Mouse (Mus musculus): ENCODE measurements at regions not wholly inside any gene's neighbourhood (a gene's known extent, or its start where the extent isn't known, plus 50 kb on each side); places are given as distances from the start of the nearest gene placed in this dataset.

DNA sequence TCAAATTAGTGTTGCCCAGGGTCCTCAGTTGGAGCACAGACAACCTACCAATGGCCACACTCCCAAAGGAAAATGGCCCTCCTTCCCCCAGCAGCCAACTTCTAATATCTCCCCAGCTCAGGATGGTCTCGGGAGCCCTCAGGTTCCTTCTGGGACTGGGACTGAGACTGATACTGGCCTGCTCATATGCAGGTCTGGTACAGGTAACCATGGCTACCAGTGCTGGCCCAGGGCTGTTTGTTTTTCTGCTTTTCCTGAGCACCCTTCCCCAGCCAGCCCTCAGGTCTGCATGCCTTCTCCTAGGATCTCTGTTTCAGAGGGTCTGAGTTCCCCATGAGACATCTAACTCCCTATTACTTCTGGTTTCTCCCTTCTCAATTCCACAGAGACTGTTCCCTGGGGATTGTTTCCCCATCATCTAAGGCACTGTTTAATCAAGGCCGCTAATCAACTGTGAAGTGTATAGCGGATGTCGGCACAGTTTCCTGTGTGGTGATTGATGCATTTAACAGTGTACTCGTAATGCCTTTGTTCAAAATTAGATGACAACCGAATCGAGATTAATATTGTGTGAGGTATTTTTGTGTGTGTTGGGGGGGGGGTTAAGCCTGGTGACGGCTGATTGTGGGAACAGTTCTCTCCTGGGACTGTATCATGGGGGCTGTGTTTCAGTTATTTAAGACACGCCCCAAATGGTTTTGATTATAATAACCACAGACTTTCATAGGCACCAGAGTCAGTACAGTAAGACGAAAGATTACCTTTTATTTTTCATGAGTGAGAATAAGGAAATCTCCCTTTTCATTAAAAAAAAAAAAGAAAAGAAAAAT, 120.8 kb upstream of the Lmcd1 start:
- DNase-seq: no peak

DNA sequence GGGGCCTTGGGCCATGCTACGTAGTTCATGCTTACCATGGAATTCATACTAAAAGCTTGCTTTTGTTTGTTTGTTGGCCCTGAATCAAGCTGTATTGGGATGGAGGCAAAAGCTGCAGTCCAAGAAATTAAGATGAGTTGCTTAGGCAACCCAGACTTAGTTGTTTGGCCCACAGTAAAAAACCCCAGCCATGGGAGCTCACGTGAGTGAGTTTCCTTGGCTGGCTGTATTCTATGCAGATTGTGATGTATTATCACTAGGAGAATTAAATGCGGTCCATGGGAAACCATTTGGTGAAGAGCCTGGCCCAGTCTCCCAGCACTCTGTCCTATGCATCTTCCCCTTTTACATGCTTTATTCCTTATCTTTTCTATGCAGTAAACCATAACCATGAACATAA, 106.1 kb upstream of the Lmcd1 start:
- DNase-seq: no peak

DNA sequence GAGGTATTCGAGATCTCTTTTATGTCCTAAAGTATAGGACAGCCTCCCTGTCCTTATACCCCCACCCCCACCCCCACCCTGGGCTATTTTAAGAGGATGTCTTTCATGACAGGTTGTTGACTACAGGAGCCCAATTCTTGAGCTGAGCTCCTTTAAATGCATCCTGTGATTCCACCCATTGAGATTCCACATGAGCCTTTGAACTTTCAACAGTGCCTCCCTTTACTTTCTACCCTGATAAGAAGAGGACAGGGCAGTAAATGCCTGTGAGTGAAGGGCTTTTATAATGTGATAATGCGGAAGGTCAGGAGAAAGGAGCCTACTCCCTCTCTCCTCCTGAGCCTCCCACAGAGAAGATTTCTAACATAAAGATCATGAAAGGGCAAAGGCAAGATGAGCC, 97.2 kb upstream of the Lmcd1 start:
- no peak for DNase-seq

DNA sequence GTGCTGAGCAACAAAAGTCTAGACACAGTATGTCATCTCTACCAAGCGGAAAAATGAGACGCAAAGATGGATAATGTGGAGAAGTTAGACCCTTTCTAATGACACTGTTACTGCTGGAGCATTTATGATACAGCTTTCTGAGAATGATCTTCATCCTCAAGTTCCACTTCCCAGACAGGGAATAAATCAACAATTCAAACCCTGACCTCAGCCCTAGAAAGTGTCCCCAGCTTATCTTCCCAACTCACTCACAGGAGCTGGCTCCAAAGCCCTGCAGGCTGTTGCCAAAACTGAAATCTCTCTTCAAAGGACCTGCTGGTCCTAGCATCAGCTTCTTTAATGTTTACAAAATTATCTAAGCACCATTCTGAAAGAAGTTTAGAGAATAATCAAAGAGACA, 85.9 kb upstream of the Lmcd1 start:
- no peak for DNase-seq

DNA sequence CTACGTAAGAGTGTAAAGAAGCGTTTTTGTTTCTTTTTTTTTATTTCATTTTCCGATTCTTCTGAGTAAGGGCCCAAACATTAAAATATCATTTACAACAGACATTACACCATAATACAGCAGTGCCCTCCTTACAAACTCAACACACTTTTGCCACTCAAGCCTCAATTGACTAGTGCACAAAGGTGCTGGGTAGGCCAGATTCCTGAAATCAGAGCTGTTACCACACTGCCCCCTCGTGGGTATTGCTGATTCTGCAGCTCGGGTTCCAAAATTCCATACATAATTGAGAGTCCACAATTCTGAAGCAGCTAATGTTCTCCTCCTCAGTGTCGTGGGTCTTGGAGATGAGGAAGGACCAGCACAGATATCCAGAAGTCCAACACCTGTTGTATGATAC, 82.5 kb upstream of the Lmcd1 start:
- peak; percentile 43 to 44 for DNase-seq

DNA sequence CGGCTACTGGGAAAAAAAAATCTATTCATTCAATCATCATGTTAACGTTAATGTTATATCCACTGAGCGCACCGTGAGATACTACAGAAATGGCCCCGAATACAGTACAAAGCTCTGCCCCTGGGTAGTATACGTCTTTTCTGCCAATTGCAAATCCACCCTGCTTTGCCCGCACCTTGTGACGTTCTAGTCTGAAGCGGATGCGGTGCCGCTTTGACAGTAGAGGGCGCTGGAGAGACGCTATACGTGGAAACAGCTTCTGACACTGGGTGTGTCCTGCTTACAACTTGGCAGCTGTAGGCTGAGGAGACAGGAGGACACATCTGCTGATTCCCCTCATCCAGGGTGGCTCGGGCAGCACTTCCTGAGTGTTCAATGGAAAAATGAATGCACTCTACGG, 76.1 kb upstream of the Lmcd1 start:
- DNase-seq: peak; percentile 71 to 86

DNA sequence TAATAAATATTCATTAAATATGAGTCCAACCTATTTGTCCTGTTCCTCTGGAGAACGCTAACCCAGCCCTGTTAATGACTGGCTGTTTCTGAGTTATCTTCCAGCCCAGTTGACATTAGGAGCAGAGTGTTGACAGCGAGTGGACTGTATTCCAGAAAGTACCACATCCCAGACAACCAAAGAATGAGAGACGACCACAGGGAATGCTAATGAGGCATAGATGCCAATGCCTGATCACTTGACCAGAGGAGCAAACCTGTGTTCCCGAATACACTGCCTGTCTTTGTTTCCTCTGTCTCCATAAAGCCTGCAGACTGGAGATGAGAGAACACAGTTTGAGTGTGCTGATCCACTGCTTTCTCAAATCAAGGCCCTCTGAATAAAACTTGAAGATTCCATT, 74.3 kb upstream of the Lmcd1 start:
- no peak for DNase-seq

DNA sequence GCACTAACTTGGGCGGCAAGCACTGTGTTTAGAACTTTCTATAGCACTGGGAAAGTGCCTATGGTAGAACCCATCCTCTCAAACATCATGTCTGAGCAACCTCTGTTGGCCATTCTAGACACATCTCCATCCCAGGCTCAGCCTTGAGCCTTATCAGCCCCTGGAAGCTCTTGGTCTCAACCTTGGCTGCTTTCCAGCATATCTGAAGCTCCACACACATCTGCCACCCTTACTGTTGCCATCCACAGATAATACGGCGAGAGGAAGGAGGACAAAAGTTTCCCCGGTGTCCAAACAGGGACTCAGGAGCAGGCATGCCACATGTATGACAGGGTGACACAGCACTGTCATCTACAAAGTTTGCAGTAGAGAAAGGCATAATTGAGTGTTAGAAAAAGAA, 71.4 kb upstream of the Lmcd1 start:
- no peak for DNase-seq

DNA sequence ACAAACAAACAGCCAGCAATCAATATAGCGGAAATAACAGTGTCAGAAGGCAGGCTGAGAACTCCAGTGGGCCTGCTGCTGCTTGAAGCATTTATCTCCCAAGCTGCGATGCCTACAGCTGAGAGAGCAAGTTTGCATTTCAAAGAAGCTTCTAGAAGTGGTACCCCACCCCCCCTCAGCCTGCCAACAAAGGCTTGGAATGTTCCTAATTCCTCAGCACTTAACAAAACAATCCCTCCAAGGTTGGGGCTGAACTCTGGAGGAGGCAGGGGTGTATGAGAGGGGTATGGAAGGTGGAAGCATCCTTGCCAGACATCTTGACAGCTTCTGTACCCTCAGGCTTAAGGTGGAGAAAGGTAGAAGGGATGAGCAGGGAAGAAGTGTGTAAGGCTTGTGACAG, 70.2 kb upstream of the Lmcd1 start:
- no peak for DNase-seq

DNA sequence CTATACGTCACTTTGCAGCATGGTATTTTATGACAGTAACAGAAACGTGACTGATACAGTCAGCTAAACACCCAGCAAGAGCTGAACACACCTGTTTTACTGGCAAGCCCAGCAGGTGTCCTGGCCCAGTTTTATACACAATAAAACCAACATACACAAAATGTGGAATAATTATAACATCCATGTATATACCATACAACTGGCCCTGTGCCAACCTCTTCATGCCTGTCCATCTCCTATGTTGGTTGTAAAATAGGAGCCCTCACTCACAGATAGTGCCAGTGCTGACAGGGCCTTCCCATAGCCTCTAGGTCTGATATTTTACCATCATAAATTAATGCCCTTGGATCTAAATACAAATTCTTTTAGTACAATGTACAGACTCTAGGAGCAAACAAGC, 68.6 kb upstream of the Lmcd1 start:
- no peak for DNase-seq

DNA sequence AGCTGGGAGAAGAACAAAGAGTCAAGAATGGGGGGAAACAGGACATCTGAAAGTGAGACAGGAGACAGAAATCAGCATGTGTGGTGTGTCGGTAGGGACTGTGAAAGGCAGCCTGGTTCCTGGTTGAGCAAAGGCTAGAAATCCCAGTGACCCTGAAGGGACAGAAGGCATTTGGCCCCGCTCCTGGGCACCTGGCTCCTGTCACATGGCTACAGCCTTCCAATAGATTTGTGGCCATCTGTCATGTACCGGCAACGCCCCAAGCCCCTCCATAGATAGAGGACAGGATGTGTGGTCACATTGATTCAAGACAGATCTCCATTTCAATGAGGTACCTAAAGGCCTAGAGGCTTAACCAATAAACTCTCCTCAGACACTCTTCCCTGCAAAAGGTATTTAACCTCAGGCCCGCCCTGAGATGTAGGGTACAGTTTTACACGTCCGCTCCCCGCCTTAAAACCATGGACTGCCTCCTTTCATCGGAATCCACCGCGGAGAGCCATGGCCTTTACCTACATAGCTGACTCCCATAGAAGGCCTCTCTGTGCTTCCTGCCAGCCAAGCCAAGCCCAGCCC, 68.0 kb upstream of the Lmcd1 start:
- DNase-seq: no peak

DNA sequence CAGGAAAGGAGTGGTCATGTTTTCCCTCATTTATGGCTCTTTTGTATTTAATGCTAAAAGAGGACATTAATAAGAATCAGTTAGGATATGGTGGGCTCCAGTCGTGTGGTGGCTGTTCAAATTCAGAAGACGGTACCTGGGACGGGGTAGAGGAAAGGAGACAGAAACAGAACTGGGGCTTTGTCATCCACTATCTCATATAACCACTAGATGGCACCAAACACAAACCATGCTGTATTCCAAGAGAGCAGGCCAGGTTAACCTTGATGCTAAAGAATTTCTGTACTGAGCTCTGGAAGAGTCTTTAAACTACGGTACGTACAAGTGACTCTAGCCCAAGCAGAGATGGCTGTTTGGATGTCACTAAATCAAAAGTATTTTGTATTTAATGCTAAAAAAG, 66.3 kb upstream of the Lmcd1 start:
- peak in 1 of 2 experiments; percentile 29 for DNase-seq

DNA sequence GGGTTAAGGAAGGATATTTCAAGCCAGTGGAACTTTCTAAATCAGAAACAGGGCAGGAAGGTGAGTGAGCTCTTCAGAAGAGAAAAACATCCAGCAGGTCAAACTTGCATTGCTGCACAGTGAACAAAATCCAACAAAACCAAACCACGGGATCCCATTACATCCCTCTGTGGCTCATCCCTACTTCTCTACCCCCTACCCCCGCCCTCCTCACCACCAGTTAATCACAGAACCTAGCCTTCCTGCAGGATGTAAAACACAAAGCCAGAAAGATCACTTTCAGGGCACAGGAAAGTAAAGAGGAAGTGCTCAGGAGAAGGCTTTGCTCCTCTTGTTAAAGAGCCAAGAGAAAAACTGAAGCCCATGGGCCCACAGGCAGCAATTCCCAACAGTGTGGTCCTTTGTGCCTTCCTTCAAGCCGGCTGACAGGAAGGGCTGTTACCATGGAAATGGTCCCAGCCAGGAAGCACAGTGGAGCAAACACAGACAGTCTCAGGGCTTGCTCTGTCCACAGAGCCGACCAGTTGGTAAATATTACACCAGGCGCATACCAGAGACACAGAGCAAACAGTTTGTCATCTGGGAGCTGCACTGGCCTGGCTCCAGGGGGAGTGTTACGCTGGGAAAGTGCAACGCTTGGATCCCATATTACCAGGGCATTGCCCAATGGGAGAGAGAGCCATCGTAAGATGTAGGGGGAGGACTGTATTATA, 63.2 kb upstream of the Lmcd1 start:
- DNase-seq: peak; percentile 80 to 86

DNA sequence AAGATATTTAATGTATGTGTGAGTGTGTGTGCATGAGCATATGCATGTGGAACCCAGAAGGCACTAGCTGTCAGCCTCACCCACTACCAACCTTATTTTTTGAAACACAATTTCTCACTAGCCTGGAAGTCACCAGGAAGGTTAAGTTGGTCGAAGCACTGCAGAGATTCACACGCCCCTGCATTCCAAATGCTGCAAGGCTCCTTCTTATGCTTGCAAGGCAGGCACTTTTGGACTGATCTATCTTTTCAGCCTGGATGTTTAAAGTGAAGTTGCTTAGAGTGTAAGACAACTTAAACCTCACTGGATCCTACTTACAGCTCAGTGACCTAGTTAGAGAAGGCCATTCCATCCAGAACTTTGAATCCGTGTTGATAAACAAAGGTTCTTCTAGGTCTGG, 56.7 kb upstream of the Lmcd1 start:
- no peak for DNase-seq

DNA sequence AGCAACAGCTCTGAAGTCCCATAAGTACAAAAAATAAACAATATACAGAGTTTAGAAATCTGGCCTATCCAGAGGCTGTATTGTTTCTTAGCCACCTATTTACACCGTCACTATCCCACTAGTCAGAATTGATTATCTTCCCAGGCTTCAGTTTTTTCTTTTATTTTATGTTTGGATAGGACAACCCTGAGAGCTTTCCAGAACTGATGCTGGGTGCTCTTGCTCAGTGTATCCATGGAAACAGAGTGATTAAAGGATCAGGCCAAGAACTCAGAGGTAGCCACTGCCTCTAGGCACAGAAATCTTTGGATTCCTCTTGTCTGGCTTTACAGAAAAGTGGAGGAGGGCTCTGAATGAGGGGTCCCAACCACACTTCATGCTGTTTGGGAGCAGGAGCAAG, 55.3 kb upstream of the Lmcd1 start:
- no peak for DNase-seq

DNA sequence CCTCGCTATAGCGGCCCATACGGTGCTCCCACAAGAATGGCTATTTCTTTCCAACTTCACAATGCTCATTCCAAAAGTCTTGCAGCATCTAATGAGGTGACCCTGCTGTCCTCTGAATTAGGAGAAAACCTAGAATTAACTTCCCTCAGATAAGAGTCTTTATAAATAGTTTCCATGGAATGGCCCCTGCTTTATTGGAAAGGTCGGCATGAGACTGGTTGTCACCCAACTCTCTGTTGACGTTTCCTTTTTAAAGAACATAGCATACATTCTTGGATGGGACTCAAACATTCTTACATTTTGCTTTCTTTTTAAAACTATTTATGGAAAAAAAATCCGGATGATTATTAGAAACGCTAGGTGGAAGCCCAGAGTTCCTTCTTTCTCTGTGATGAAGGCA, 53.9 kb upstream of the Lmcd1 start:
- DNase-seq: no peak

DNA sequence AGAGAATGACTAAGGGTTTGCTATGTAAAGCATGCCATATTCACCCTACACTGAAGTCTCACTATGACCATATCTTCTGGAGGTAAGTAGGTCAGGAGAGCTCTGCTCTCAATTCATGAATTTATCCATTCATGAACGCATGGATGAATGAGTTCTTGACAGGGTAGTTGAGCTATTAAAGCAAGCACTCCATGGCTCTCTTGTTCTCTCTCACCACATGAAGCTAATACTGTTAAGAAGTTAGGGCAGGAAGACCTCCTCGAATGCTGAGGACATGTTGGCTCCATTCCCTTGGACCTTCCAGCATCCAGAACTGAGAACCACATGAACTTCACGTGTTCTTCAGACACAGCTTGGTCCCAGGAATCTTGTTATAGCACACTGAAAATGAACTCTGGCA, 53.4 kb upstream of the Lmcd1 start:
- no peak for DNase-seq

DNA sequence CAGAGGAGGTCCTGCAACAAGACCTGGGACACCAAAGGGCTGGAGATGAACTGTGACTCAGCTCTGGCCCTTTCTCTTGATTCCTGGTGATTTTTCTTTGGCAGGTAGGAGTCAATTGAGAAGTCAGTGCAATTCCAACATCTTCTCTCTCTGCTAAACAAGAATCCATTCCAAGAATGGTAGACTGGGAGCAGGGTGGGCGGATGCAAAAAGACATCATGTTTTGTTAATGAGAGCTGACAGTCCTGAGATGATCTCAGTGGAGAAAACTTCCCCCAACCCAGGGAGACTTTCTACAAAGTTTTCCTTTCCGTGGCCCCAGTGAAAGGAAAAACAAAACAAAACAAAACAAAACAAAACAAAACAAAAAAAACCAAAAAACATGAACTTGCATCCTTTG, 52.2 kb upstream of the Lmcd1 start:
- no peak for DNase-seq

DNA sequence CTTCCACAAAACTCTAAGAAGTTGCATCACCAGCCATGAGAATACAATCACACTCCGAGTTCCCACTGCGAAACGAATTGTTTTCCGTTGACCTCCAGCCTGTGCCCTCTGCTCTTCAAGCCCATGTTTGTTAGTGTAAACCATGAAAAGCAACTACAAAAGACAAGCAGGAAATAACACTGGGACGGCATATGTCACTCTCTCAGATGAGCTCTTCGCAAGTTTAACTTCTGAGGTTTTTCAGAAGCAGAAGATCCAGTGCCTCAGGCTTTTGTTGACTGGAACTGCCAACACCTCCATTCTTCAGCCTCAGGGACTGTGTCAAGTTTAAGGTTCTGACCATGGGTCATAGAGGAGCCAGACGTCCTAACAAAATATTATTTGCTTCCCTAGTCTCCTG, 50.2 kb upstream of the Lmcd1 start:
- peak in 1 of 2 experiments; percentile 4 for DNase-seq

Data from lung, adult 18-20 months (tissue).